Mouse (Mus musculus) intestine, embryonic 16.5 days (tissue): ENCODE results near the gene Hyal1. TPM values are rescaled to one million over a fixed set of nuclear protein-coding genes. Genes with fewer than 3 reads are reported as not detected.

Experiments
- ATAC-seq: fragments of 200-750 bp; cut with Nextera tagmentation; 2 replicates; pipeline ENCODE4 v1.8.0; 2017; ENCODE audit warnings: moderate TSS enrichment, moderate library complexity
- H3K27ac ChIP-seq: fragments of 300-500 bp; sonication (generic); 2 replicates; pipeline ENCODE4 v1.5.1; 2014; ENCODE audit warnings: mild to moderate bottlenecking, low read length
- H3K27me3 ChIP-seq: fragments of 300-500 bp; sonication (generic); replicated peaks from 2 replicates; pipeline ENCODE4 v1.6.1; 2014; ENCODE audit warnings: low read length, control low read depth, mixed read lengths; ENCODE audit not compliant: control insufficient read depth, insufficient read depth
- H3K36me3 ChIP-seq: fragments of 300-500 bp; sonication (generic); 2 replicates; pipeline ENCODE4 v1.6.1; 2014; ENCODE audit warnings: low read length, control low read depth; ENCODE audit not compliant: control insufficient read depth, insufficient read depth
- H3K4me1 ChIP-seq: fragments of 300-500 bp; sonication (generic); 2 replicates; pipeline ENCODE4 v1.6.1; 2014; ENCODE audit warnings: low read length, control low read depth, mixed read lengths; ENCODE audit not compliant: control insufficient read depth, insufficient read depth
- H3K4me2 ChIP-seq: fragments of 300-500 bp; sonication (generic); 2 replicates; pipeline ENCODE4 v1.6.1; 2014; ENCODE audit warnings: low read depth, low read length, control low read depth
- H3K4me3 ChIP-seq: fragments of 300-500 bp; sonication (generic); 2 replicates; pipeline ENCODE4 v1.5.1; 2014; ENCODE audit warnings: mild to moderate bottlenecking, low read length
- H3K9ac ChIP-seq: fragments of 300-500 bp; sonication (generic); 2 replicates; pipeline ENCODE4 v1.6.1; 2014; ENCODE audit warnings: low read depth, low read length
- H3K9me3 ChIP-seq: fragments of 300-500 bp; sonication (generic); 2 replicates; pipeline ENCODE4 v1.6.1; 2016; ENCODE audit warnings: low read length, control low read depth; ENCODE audit not compliant: control insufficient read depth
- WGBS: fragments of 180-500 bp; shearing (Covaris S2); extraction: QIAGEN DNeasy Blood & Tissue Kit; methylation state at CpG from one replicate; pipeline ENCODE4 v1.1.7; 2014; 5-methylcytosine and 5-hydroxymethylcytosine counted together
- polyA plus RNA-seq: library from polyadenylated mRNA; unstranded; fragments of >200 nt; fragmentation: Nextera tagmentation; extraction: Ambion mirVana; gene quantifications from 2 replicates; pipeline ENCODE4 v1.2.1, GENCODE M21; 2015

Gene Hyal1
- polyA plus RNA-seq, 1 experiment from 2014 or later, result 5.8 TPM

GRCm38 (mm10) chr9:107541474-107542351 lies 35.0 kb upstream of the Hyal1 start, which contains the start of the genes Cyb561d2 and Nprl2:
Cyb561d2 (minus strand) TSS chr9:107542193.
Nprl2 (plus strand) TSS chr9:107542226.
- ATAC-seq, result peak; percentile 88
- Histone ChIP-seq H3K4me2 (peak within 1 kb of the TSS; percentile 70), H3K9me3 (no peaks in the 10 kb centered on the region), H3K36me3 (peaks cover 21% of the 10 kb centered on the region), H3K9ac (peak within 1 kb of the TSS; percentile 60), H3K4me3 (peak within 1 kb of the TSS; percentile 70), H3K27ac (peak within 1 kb of the TSS; percentile 58), H3K4me1 (peaks cover 24% of the 10 kb centered on the region), H3K27me3 (no peaks in the 10 kb centered on the region)
- under 1% methylated on average over 46 of the region's 46 CpGs for WGBS

- Histone ChIP-seq H3K4me3 (peak overlapping the region; percentile 70), H3K4me2 (peak overlapping the region; percentile 70), H3K27ac (no peak overlapping the region), H3K9ac (peak overlapping the region; percentile 60), H3K27me3 (no peaks in the 10 kb centered on the region), H3K36me3 (peaks cover 21% of the 10 kb centered on the region), H3K4me1 (peaks cover 25% of the 10 kb centered on the region), H3K9me3 (no peaks in the 10 kb centered on the region)
- under 1% methylated on average over 11 of the region's 11 CpGs for WGBS
- ATAC-seq, result peak; percentile 16
These were observed 34.4 kb upstream of the Hyal1 start for GRCm38 (mm10) chr9:107542352-107542686.

- no peak overlapping the region for H3K27ac ChIP-seq
- peak overlapping the region; percentile 60 for H3K9ac ChIP-seq
- H3K4me3 ChIP-seq, result peak overlapping the region; percentile 70
- no peaks in the 10 kb centered on the region for H3K9me3 ChIP-seq
- peaks cover 19% of the 10 kb centered on the region for H3K36me3 ChIP-seq
- H3K4me1 ChIP-seq, result peaks cover 28% of the 10 kb centered on the region
- H3K4me2 ChIP-seq, result peak overlapping the region; percentile 70
- WGBS, result 27% methylated on average over 8 of the region's 8 CpGs
- no peaks in the 10 kb centered on the region for H3K27me3 ChIP-seq
- ATAC-seq, result no peak
These were observed 34.0 kb upstream of the Hyal1 start for GRCm38 (mm10) chr9:107542721-107543120.

- Histone ChIP-seq H3K27me3 (no peaks in the 10 kb centered on the region), H3K9me3 (no peaks in the 10 kb centered on the region), H3K4me3 (no peak overlapping the region), H3K9ac (no peak overlapping the region), H3K36me3 (peaks cover 17% of the 10 kb centered on the region), H3K4me1 (peaks cover 28% of the 10 kb centered on the region), H3K27ac (no peak overlapping the region), H3K4me2 (0 out of 2 replicates have a peak overlapping the region, but pooled peaks have one; percentile 70)
- ATAC-seq, result no peak
- 89% methylated on average over 11 of the region's 11 CpGs for WGBS
These were observed 33.4 kb upstream of the Hyal1 start for GRCm38 (mm10) chr9:107543299-107543698.

GRCm38 (mm10) chr9:107544196-107544700 lies 32.5 kb upstream of the Hyal1 start:
- Histone ChIP-seq H3K9me3 (no peaks in the 10 kb centered on the region), H3K4me1 (peaks cover 28% of the 10 kb centered on the region), H3K4me3 (no peak overlapping the region), H3K4me2 (no peak overlapping the region), H3K27me3 (no peaks in the 10 kb centered on the region), H3K36me3 (peaks cover 9% of the 10 kb centered on the region), H3K9ac (no peak overlapping the region), H3K27ac (no peak overlapping the region)
- ATAC-seq, result no peak
- WGBS, result 95% methylated on average over 17 of the region's 17 CpGs

GRCm38 (mm10) chr9:107544729-107545128 lies 32.0 kb upstream of the Hyal1 start:
- no peak overlapping the region for H3K9ac ChIP-seq
- ATAC-seq, result no peak
- 93% methylated on average over 12 of the region's 12 CpGs for WGBS
- H3K27me3 ChIP-seq, result no peaks in the 10 kb centered on the region
- no peaks in the 10 kb centered on the region for H3K9me3 ChIP-seq
- H3K36me3 ChIP-seq, result peaks cover 7% of the 10 kb centered on the region
- no peak overlapping the region for H3K27ac ChIP-seq
- no peak overlapping the region for H3K4me3 ChIP-seq
- H3K4me2 ChIP-seq, result no peak overlapping the region
- H3K4me1 ChIP-seq, result peaks cover 28% of the 10 kb centered on the region

GRCm38 (mm10) chr9:107545199-107545598 lies 31.5 kb upstream of the Hyal1 start:
- WGBS, result 88% methylated on average over 10 of the region's 10 CpGs
- H3K36me3 ChIP-seq, result peaks cover 3% of the 10 kb centered on the region; the same call in 1 of the 2 replicates
- ATAC-seq, result no peak

GRCm38 (mm10) chr9:107545602-107546001 lies 31.1 kb upstream of the Hyal1 start:
- H3K4me1 ChIP-seq, result peaks cover 30% of the 10 kb centered on the region
- WGBS, result 7% methylated on average over 3 of the region's 3 CpGs
- no peak overlapping the region for H3K27ac ChIP-seq
- H3K9ac ChIP-seq, result no peak overlapping the region
- no peaks in the 10 kb centered on the region for H3K9me3 ChIP-seq
- H3K36me3 ChIP-seq, result peaks cover 3% of the 10 kb centered on the region; the same call in 1 of the 2 replicates
- no peak overlapping the region for H3K4me2 ChIP-seq
- H3K27me3 ChIP-seq, result no peaks in the 10 kb centered on the region
- no peak overlapping the region for H3K4me3 ChIP-seq
- no peak for ATAC-seq

More at GRCm38 (mm10) chr9:107545199-107545598, 31.5 kb upstream of the Hyal1 start:
- Histone ChIP-seq H3K4me1 (peaks cover 28% of the 10 kb centered on the region), H3K9ac (no peak overlapping the region), H3K4me2 (no peak overlapping the region), H3K27me3 (no peaks in the 10 kb centered on the region), H3K4me3 (no peak overlapping the region), H3K9me3 (no peaks in the 10 kb centered on the region), H3K27ac (no peak overlapping the region)

GRCm38 (mm10) chr9:107547026-107547425 lies 29.7 kb upstream of the Hyal1 start, which contains the start of gene Zmynd10:
Zmynd10 (plus strand) TSS chr9:107547298.
- Histone ChIP-seq H3K27ac (no peak within 1 kb of the TSS), H3K4me3 (peak within 1 kb of the TSS; percentile 6), H3K27me3 (no peaks in the 10 kb centered on the region), H3K9ac (no peak within 1 kb of the TSS; the same call in 1 of the 2 replicates), H3K4me1 (peaks cover 34% of the 10 kb centered on the region), H3K9me3 (no peaks in the 10 kb centered on the region), H3K4me2 (peak within 1 kb of the TSS; percentile 50), H3K36me3 (peaks cover 3% of the 10 kb centered on the region; the same call in 1 of the 2 replicates)
- WGBS, result 2% methylated on average over 20 of the region's 20 CpGs
- peak; percentile 53 for ATAC-seq
